Mouse (Mus musculus): ENCODE results near the gene Prkar1b.

Gene Prkar1b

GRCm38 (mm10) chr5:139146476-139147075 is 3.2 kb downstream of the Prkar1b start:
- no peak for DNase-seq (ENCODE audit: low read depth, low spot score)

- DNase-seq (ENCODE audit: low read depth, low spot score) = no peak
Observed at GRCm38 (mm10) chr5:139145726-139146125, 4.1 kb downstream of the Prkar1b start.

GRCm38 (mm10) chr5:139143890-139144289 is 5.9 kb downstream of the Prkar1b start:
- no peak for DNase-seq (ENCODE audit: low read depth, low spot score)

- DNase-seq (ENCODE audit: low read depth, low spot score) = no peak
Observed at GRCm38 (mm10) chr5:139141326-139141725, 8.5 kb downstream of the Prkar1b start.

GRCm38 (mm10) chr5:139140589-139140988 is 9.2 kb downstream of the Prkar1b start:
- no peak for DNase-seq (ENCODE audit: low read depth, low spot score)

- DNase-seq (ENCODE audit: low read depth, low spot score) = no peak
Observed at GRCm38 (mm10) chr5:139138926-139139472, 10.8 kb downstream of the Prkar1b start.

- DNase-seq (ENCODE audit: low read depth, low spot score) = no peak
Observed at GRCm38 (mm10) chr5:139138261-139138925, 11.4 kb downstream of the Prkar1b start.

- no peak for DNase-seq (ENCODE audit: low read depth, low spot score)
Observed at GRCm38 (mm10) chr5:139137176-139137575, 12.6 kb downstream of the Prkar1b start.

- no peak for DNase-seq (ENCODE audit: low read depth, low spot score)
Observed at GRCm38 (mm10) chr5:139136341-139136740, 13.5 kb downstream of the Prkar1b start.

GRCm38 (mm10) chr5:139134501-139134900 is 15.3 kb downstream of the Prkar1b start:
- no peak for DNase-seq (ENCODE audit: low read depth, low spot score)

GRCm38 (mm10) chr5:139130351-139130750 is 19.4 kb downstream of the Prkar1b start:
- DNase-seq (ENCODE audit: low read depth, low spot score) = no peak

GRCm38 (mm10) chr5:139129572-139130151 is 20.1 kb downstream of the Prkar1b start:
- no peak for DNase-seq (ENCODE audit: low read depth, low spot score)

GRCm38 (mm10) chr5:139129078-139129477 is 20.7 kb downstream of the Prkar1b start:
- no peak for DNase-seq (ENCODE audit: low read depth, low spot score)

GRCm38 (mm10) chr5:139128476-139129065 is 21.2 kb downstream of the Prkar1b start:
- DNase-seq (ENCODE audit: low read depth, low spot score) = no peak

GRCm38 (mm10) chr5:139125717-139126116 is 24.1 kb downstream of the Prkar1b start:
- no peak for DNase-seq (ENCODE audit: low read depth, low spot score)

GRCm38 (mm10) chr5:139118961-139119276 is 30.9 kb downstream of the Prkar1b start:
- DNase-seq (ENCODE audit: low read depth, low spot score) = no peak

GRCm38 (mm10) chr5:139118139-139118960 is 31.5 kb downstream of the Prkar1b start:
- no peak for DNase-seq (ENCODE audit: low read depth, low spot score)

- DNase-seq (ENCODE audit: low read depth, low spot score) = no peak
Observed at GRCm38 (mm10) chr5:139115507-139115906, 34.3 kb downstream of the Prkar1b start.

- DNase-seq (ENCODE audit: low read depth, low spot score) = no peak
Observed at GRCm38 (mm10) chr5:139114876-139115275, 34.9 kb downstream of the Prkar1b start.

GRCm38 (mm10) chr5:139112418-139112817 is 37.4 kb downstream of the Prkar1b start:
- DNase-seq (ENCODE audit: low read depth, low spot score) = no peak

GRCm38 (mm10) chr5:139111991-139112390 is 37.8 kb downstream of the Prkar1b start:
- no peak for DNase-seq (ENCODE audit: low read depth, low spot score)
